Mouse (Mus musculus): ENCODE results near the gene Npepps.
A peak's percentile ranks its signal among the peaks of the same experiment; 100 is the strongest.
"Not testable (repeated sequence)": the region's sequence is repeated elsewhere in the genome, so short reads cannot be mapped to it uniquely, and the experiment has no call there.

The Npepps gene

GRCm38 (mm10) chr11:97289276-97290230 is 9.1 kb upstream of the Npepps start:
- no peak for DNase-seq

- no peak for DNase-seq
These were observed 7.2 kb upstream of the Npepps start for GRCm38 (mm10) chr11:97287643-97288042.

GRCm38 (mm10) chr11:97286973-97287372 is 6.5 kb upstream of the Npepps start:
- DNase-seq = no peak

- no peak for DNase-seq
These were observed 5.7 kb upstream of the Npepps start for GRCm38 (mm10) chr11:97285852-97286775.

- no peak for DNase-seq
These were observed 4.4 kb upstream of the Npepps start for GRCm38 (mm10) chr11:97284854-97285253.

- DNase-seq = no peak
These were observed 1.7 kb upstream of the Npepps start for GRCm38 (mm10) chr11:97282179-97282578.

GRCm38 (mm10) chr11:97279405-97280215 is 828 bp downstream of the Npepps start:
- DNase-seq = peak; percentile 78

- DNase-seq = no peak
These were observed 1.4 kb downstream of the Npepps start for GRCm38 (mm10) chr11:97279040-97279404.

GRCm38 (mm10) chr11:97278456-97278855 is 2.0 kb downstream of the Npepps start:
- DNase-seq = no peak

GRCm38 (mm10) chr11:97277166-97277565 is 3.3 kb downstream of the Npepps start:
- no peak for DNase-seq

GRCm38 (mm10) chr11:97276019-97276418 is 4.4 kb downstream of the Npepps start:
- DNase-seq = no peak

- DNase-seq = no peak
These were observed 5.1 kb downstream of the Npepps start for GRCm38 (mm10) chr11:97275349-97275748.

GRCm38 (mm10) chr11:97274947-97275346 is 5.5 kb downstream of the Npepps start:
- DNase-seq = not testable (repeated sequence)

GRCm38 (mm10) chr11:97273613-97274012 is 6.8 kb downstream of the Npepps start:
- peak; percentile 16 for DNase-seq

- no peak for DNase-seq
These were observed 7.6 kb downstream of the Npepps start for GRCm38 (mm10) chr11:97272835-97273234.

GRCm38 (mm10) chr11:97270004-97270403 is 10.4 kb downstream of the Npepps start:
- not testable (repeated sequence) for DNase-seq

GRCm38 (mm10) chr11:97266544-97266943 is 13.9 kb downstream of the Npepps start:
- not testable (repeated sequence) for DNase-seq

GRCm38 (mm10) chr11:97249649-97250048 is 30.8 kb downstream of the Npepps start:
- DNase-seq = not testable (repeated sequence)

- no peak for DNase-seq
These were observed 33.8 kb downstream of the Npepps start for GRCm38 (mm10) chr11:97246510-97247159.

- no peak for DNase-seq
These were observed 39.1 kb downstream of the Npepps start for GRCm38 (mm10) chr11:97241321-97241720.

GRCm38 (mm10) chr11:97237976-97238375 is 42.5 kb downstream of the Npepps start:
- no peak for DNase-seq

GRCm38 (mm10) chr11:97232436-97232835 is 48.0 kb downstream of the Npepps start:
- no peak for DNase-seq

All from thymus, postnatal 4 days (tissue).